Comparison of ENCODE assay signal across 14 mouse cellular contexts in the genomic region with DNA sequence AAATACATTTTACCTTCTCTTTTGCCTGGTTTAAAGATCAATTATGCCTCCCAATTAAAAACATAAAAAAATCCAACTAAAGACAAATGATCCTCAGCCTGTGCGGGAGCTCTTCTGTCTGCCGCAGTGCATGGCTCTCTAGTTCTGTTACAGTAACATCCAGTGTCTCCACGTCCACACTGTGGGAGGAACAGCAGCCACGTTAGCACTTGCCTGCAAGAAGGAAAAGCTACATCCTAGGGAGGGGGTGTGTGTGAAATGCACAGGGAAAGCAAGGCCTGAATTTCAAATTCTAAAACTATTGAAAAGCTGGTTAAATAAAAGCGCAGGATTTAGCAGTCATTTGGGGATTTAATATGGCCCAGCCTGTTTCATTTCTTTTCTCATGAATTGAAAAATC.
DNase-seq lines count a peak whose midpoint lies in the region; ATAC-seq and TF ChIP-seq lines count a peak whose summit lies in the region.
"Had no signal": no experiment of that assay in that cellular context is flagged by ENCODE, and none has a peak within 500 bp of the region (broad histone marks: within the 10 kb centered on the region; RNA-seq: fewer than 3 reads in every experiment).

No protein-coding gene starts in this region.

- H3K9me3 ChIP-seq in kidney, embryonic 14.5 days (ENCODE audit: control insufficient read depth, low read length): no peaks in the 10 kb centered on the region
- H3K9me3 ChIP-seq: limb, embryonic 13.5 days had no signal

- no peak for ATAC-seq in kidney, embryonic 14.5 days (ENCODE audit: low FRiP score, low TSS enrichment)
- ATAC-seq: liver, postnatal 0 days had no signal

- H3K27me3 ChIP-seq in kidney, embryonic 14.5 days (ENCODE audit: control insufficient read depth, insufficient read depth, low read length): no peaks in the 10 kb centered on the region
- H3K27me3 ChIP-seq: limb, embryonic 13.5 days had no signal

- WGBS in kidney, embryonic 14.5 days: 63% methylated on average over 5 of the region's 5 CpGs

- no peak for TF ChIP-seq CTCF in brain, embryonic 14.5 days (IDR thresholded peaks at IDR 0.05; ENCODE audit: borderline replicate concordance, extremely low read depth, insufficient read depth, insufficient read length)

- no peak overlapping the region for H3K27ac ChIP-seq in kidney, embryonic 14.5 days (ENCODE audit: low read depth, low read length)
- H3K27ac ChIP-seq: limb, embryonic 13.5 days; macrophage had no signal

- H3K4me3 ChIP-seq in kidney, embryonic 14.5 days (ENCODE audit: low read length): no peak overlapping the region
- H3K4me3 ChIP-seq: limb, embryonic 13.5 days had no signal

- peak; percentile 12 for DNase-seq in layer of hippocampus, adult 11-12 months (ENCODE audit: low spot score)
- no peak for DNase-seq in layer of hippocampus, adult 9-10 months (ENCODE audit: low spot score)
- DNase-seq in brain, embryonic 14.5 days (ENCODE audit: low read depth): peak; percentile 57
- peak; percentile 48 to 60 for DNase-seq in frontal cortex, postnatal 36 days (ENCODE audit: low spot score in 2 of 2)
- peak; percentile 23 for DNase-seq in retina, postnatal 1 day
- DNase-seq in thymus, postnatal 14 days: no peak
- no peak for DNase-seq in thymus, postnatal 10 days (ENCODE audit: low spot score in 2 of 2)
- DNase-seq: cerebellum, adult 9-11 months; kidney, postnatal 10 days; liver, postnatal 0 days had no signal

- no peak for TF ChIP-seq POLR2A in brain, embryonic 14.5 days (IDR thresholded peaks at IDR 0.05; ENCODE audit: borderline replicate concordance, extremely low read depth, insufficient read depth, insufficient read length, poor library complexity, severe bottlenecking)

- H3K4me1 ChIP-seq in kidney, embryonic 14.5 days (ENCODE audit: control insufficient read depth, insufficient read depth, low read length): no peaks in the 10 kb centered on the region
- H3K4me1 ChIP-seq: limb, embryonic 13.5 days had no signal

- no peak overlapping the region for H3K4me2 ChIP-seq in kidney, embryonic 14.5 days (replicated peaks; ENCODE audit: low read depth, low read length)
- H3K4me2 ChIP-seq: limb, embryonic 13.5 days had no signal

- no peaks in the 10 kb centered on the region for H3K36me3 ChIP-seq in kidney, embryonic 14.5 days (ENCODE audit: control insufficient read depth, insufficient read depth, low read length)
- H3K36me3 ChIP-seq: G1E; limb, embryonic 13.5 days had no signal

- H3K9ac ChIP-seq in kidney, embryonic 14.5 days (ENCODE audit: low read depth, low read length): no peak overlapping the region
- H3K9ac ChIP-seq: limb, embryonic 13.5 days; liver, postnatal 0 days had no signal

Comparison
In these comparisons a context has a peak if more than half of its experiments do, and no peak if none do; other contexts are left out.
1. DNase-seq: peak in layer of hippocampus, adult 11-12 months (single experiment), brain, embryonic 14.5 days (single experiment), frontal cortex, postnatal 36 days (2 of 2) and retina, postnatal 1 day (single experiment); none in layer of hippocampus, adult 9-10 months (single experiment), thymus, postnatal 14 days (single experiment) and thymus, postnatal 10 days (0 of 2).